Mouse (Mus musculus) myocyte (in vitro differentiated cells): ENCODE measurements around the gene Drd5.

Experiments
- MYOD1 ChIP-seq, 3 experiments: IDR thresholded peaks; one replicate each; pipeline ENCODE4 v1.6.1; 2011; ENCODE audit warnings: control low read depth in 2 of 3, low read depth in 2 of 3, mild to moderate bottlenecking in 2 of 3, moderate library complexity in 1 of 3; ENCODE audit not compliant: insufficient read length in 2 of 3, control insufficient read depth in 1 of 3
- MYOG ChIP-seq, 3 experiments: IDR thresholded peaks; one replicate each; pipeline ENCODE4 v1.6.1; 2011; ENCODE audit warnings: control low read depth in 2 of 3, low read depth in 2 of 3, mild to moderate bottlenecking in 2 of 3; ENCODE audit not compliant: insufficient read length in 2 of 3, control insufficient read depth in 1 of 3, insufficient read depth in 1 of 3
- USF1 ChIP-seq: IDR thresholded peaks from one replicate; pipeline ENCODE4 v1.6.1; 2011; ENCODE audit warnings: low read depth, mild to moderate bottlenecking, control low read depth, moderate library complexity

DNA sequence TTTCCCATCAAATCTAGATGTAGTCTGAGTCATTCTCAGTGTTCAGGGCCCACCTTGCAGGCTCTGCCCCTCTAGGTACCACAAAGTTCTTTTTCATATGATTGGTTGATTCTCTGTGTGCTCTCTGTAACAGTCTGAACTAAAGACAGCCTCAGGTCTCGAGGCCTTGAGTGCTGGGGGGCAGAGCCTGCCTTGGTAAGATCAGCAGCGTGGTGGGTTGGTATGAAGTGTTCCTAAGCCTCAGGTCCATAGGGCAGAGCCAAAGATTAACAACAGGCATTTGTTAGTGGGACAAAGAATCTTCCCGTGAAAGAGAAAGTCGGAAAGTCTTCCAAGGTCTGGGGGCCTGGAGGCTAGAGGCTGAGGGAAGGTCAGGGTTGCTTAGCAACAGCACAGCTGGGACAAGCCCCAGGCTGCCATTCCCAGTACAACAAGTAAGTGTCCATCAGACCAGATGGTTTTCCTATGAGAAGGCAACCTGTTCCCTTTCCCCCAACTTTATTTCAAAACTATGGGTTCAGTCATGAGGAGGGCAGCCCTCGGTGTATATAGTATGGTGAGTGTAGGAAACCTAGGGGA is 31.3 kb downstream of the Drd5 start:
- no peak for TF ChIP-seq USF1
- TF ChIP-seq MYOG (IDR thresholded peaks at IDR 0.05; ENCODE audit: control insufficient read depth in 1 of 3, insufficient read depth in 1 of 3, insufficient read length in 2 of 3, low read depth in 2 of 3), result no peak
- no peak for TF ChIP-seq MYOD1 (IDR thresholded peaks at IDR 0.05; ENCODE audit: control insufficient read depth in 1 of 3, insufficient read length in 2 of 3, low read depth in 2 of 3)
